Mouse (Mus musculus): ENCODE measurements at regions not wholly inside any gene's neighbourhood (a gene's known extent, or its start where the extent isn't known, plus 50 kb on each side); places are given as distances from the start of the nearest gene placed in this dataset.
"Not testable (repeated sequence)": the region's sequence is repeated elsewhere in the genome, so short reads cannot be mapped to it uniquely, and the experiment has no call there.

DNA sequence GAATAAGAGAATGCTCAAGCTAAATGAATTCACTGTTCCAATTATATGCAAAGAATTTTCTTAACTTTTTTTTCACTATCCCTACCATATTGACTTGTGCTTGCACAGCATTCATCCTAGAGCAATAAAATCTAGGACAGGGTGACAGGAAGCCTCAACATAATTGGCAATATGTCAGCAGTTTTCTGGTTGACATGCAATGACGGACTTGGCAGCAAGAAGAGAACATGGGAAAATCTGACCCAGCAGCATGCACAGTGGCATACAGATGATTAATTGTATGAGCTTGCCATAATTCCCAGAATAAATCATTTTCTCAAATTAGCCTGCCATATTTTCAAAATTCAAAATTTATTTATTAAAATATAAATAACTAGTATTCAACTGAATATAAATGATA is 152.7 kb downstream of the Amy2a5 start:
- 85% methylated on average over 1 of the region's 1 CpGs for WGBS
- no peak for DNase-seq (ENCODE audit: low spot score)
- Histone ChIP-seq H3K36me3 (replicated peaks) (no peaks in the 10 kb centered on the region), H3K9me3 (no peaks in the 10 kb centered on the region), H3K27me3 (replicated peaks; ENCODE audit: low read depth, poor library complexity, severe bottlenecking) (no peaks in the 10 kb centered on the region), H3K4me1 (no peaks in the 10 kb centered on the region), H3K4me3 (no peak overlapping the region), H3K27ac (replicated peaks) (no peak overlapping the region)

DNA sequence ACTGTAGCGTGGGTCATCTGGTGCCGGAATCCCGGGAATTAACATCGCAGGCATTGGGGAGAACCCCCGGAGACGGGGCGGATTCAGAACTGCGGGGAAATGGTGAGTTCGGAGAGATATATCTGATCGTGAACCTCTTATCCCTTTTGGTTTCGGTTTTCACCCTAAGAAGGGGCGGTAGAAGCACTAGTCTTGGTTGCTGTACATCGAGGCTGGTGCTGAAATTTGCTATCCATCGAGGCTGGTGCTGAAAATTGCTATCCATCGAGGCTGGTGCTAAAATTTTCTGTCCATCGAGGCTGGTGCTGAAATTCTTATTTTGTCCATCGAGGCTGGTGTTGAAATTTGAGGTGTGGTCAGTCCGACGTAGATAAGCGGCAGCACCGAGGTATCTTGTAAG is 167.8 kb downstream of the Amy2a5 start:
- not testable (repeated sequence) for H3K27ac ChIP-seq (replicated peaks); H3K4me1 ChIP-seq; H3K27me3 ChIP-seq (replicated peaks; ENCODE audit: low read depth, poor library complexity, severe bottlenecking); H3K4me3 ChIP-seq; H3K36me3 ChIP-seq (replicated peaks); H3K9me3 ChIP-seq
- DNase-seq (ENCODE audit: low spot score): peak; percentile 28
- 76% methylated on average over 21 of the region's 21 CpGs for WGBS

- H3K9me3 ChIP-seq: no peaks in the 10 kb centered on the region
- H3K4me1 ChIP-seq: no peaks in the 10 kb centered on the region
- peak; percentile 64 for DNase-seq (ENCODE audit: low spot score)
- no peak overlapping the region for H3K27ac ChIP-seq (replicated peaks)
- H3K27me3 ChIP-seq (replicated peaks; ENCODE audit: low read depth, poor library complexity, severe bottlenecking): no peaks in the 10 kb centered on the region
- no peaks in the 10 kb centered on the region for H3K36me3 ChIP-seq (replicated peaks)
- WGBS: 0% methylated on average over 1 of the region's 1 CpGs
- no peak overlapping the region for H3K4me3 ChIP-seq
Observed at GRCm38 (mm10) chr3:113080704-113081103, 177.9 kb downstream of the Amy2a5 start.
